Mouse (Mus musculus) intestine, postnatal 0 days (tissue): ENCODE data around the gene Ccdc171. TPM values are rescaled to one million over a fixed set of nuclear protein-coding genes. Genes with fewer than 3 reads are reported as not detected.

ENCODE experiments used
- ATAC-seq: fragments of 200-750 bp; cut with Nextera tagmentation; 2 replicates; pipeline ENCODE4 v1.8.0; 2017; ENCODE audit warnings: mild to moderate bottlenecking, moderate TSS enrichment, moderate library complexity
- H3K27ac ChIP-seq: fragments of 300-500 bp; sonication (generic); 2 replicates; pipeline ENCODE4 v1.5.1; 2014; ENCODE audit warnings: mild to moderate bottlenecking, low read depth, low read length, moderate library complexity
- H3K27me3 ChIP-seq: fragments of 300-500 bp; sonication (generic); replicated peaks from 2 replicates; pipeline ENCODE4 v1.6.1; 2014; ENCODE audit warnings: low read length, mixed read lengths; ENCODE audit not compliant: control insufficient read depth, insufficient read depth
- H3K36me3 ChIP-seq: fragments of 300-500 bp; sonication (generic); 2 replicates; pipeline ENCODE4 v1.6.1; 2014; ENCODE audit warnings: mild to moderate bottlenecking, moderate library complexity; ENCODE audit not compliant: control insufficient read depth, insufficient read depth
- H3K4me1 ChIP-seq: fragments of 300-500 bp; sonication (generic); replicated peaks from 2 replicates; pipeline ENCODE4 v1.6.1; 2014; ENCODE audit warnings: antibody characterized with exemption, low read length, mixed read lengths; ENCODE audit not compliant: control insufficient read depth, insufficient read depth
- H3K4me2 ChIP-seq: fragments of 300-500 bp; sonication (generic); replicated peaks from 2 replicates; pipeline ENCODE4 v1.6.1; 2014; ENCODE audit warnings: low read depth, mild to moderate bottlenecking, moderate library complexity
- H3K4me3 ChIP-seq: fragments of 300-500 bp; sonication (generic); 2 replicates; pipeline ENCODE4 v1.5.1; 2014; ENCODE audit warnings: low read depth, low read length
- H3K9ac ChIP-seq: fragments of 300-500 bp; sonication (generic); 2 replicates; pipeline ENCODE4 v1.6.1; 2014; ENCODE audit warnings: mild to moderate bottlenecking, low read depth, low read length
- H3K9me3 ChIP-seq: fragments of 300-500 bp; sonication (generic); 2 replicates; pipeline ENCODE4 v1.6.1; 2016; ENCODE audit warnings: mixed run types; ENCODE audit not compliant: control insufficient read depth
- CTCF ChIP-seq: sonication (generic); IDR thresholded peaks from 2 replicates; pipeline ENCODE4 v1.5.1; 2016; ENCODE audit warnings: low read depth, mild to moderate bottlenecking, control low read depth, antibody characterized with exemption, moderate library complexity
- WGBS: fragments of 180-500 bp; shearing (Covaris S2); extraction: QIAGEN DNeasy Blood & Tissue Kit; methylation state at CpG from one replicate; pipeline ENCODE4 v1.1.7; 2014; 5-methylcytosine and 5-hydroxymethylcytosine counted together
- polyA plus RNA-seq: library from polyadenylated mRNA; unstranded; fragments of >200 nt; fragmentation: Nextera tagmentation; extraction: Ambion mirVana; gene quantifications from 2 replicates; pipeline ENCODE4 v1.2.1, GENCODE M21; 2015

The Ccdc171 gene
- polyA plus RNA-seq, 1 experiment from 2014 or later, result 0.69 TPM

DNA sequence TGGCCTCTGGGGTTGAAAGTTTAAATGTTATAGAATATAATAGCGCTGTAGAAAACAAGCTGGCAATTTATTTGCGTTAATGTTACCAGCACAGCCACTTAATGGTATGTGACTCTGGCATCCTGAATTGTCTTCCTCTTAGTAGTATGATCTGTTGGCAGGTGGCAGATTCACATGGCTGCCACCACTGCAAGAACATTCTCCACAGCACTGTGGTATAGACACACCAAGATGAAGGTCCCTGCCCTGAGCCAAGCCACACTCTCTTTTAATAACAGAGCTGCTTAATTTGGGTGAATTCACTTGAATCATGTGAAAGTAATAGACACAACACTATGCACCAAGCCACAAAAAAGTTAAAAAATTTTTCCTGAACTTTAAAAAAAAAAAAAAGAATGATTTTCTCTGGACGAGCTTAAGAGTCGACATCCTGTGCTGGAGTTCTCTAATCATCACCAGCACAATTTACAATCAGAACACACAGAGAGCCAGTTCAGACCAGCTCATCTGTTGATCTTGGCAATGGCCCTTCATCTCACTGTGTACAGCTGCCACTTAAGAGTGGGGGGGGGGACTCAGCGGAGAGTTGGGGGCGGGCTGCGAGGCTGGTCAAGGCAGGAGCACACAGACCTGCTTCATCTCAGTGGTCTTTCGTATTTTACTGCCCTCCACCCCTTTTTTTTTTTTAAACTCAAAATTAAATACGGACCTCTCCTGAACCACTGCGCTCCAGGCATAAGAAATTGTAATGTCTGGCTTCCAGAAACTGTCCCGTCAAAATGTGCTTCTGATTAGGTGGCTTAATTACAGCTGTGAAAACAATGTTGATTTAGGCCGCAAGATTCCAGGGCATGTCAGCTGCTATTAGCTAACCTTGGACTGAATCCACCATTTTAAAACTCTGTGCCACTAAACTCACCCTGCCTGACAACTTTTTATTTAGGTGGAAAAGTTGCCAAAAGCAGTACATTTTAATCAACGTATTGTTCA, 305.8 kb downstream of the Ccdc171 start:
- H3K27ac ChIP-seq, result no peak overlapping the region
- no peaks in the 10 kb centered on the region for H3K27me3 ChIP-seq
- no peaks in the 10 kb centered on the region for H3K4me1 ChIP-seq
- WGBS, result 48% methylated on average over 13 of the region's 13 CpGs
- no peak for ATAC-seq
- no peak overlapping the region for H3K9ac ChIP-seq
- no peak for TF ChIP-seq CTCF
- H3K4me3 ChIP-seq, result no peak overlapping the region
- H3K4me2 ChIP-seq, result no peak overlapping the region
- H3K36me3 ChIP-seq, result no peaks in the 10 kb centered on the region
- no peaks in the 10 kb centered on the region for H3K9me3 ChIP-seq

DNA sequence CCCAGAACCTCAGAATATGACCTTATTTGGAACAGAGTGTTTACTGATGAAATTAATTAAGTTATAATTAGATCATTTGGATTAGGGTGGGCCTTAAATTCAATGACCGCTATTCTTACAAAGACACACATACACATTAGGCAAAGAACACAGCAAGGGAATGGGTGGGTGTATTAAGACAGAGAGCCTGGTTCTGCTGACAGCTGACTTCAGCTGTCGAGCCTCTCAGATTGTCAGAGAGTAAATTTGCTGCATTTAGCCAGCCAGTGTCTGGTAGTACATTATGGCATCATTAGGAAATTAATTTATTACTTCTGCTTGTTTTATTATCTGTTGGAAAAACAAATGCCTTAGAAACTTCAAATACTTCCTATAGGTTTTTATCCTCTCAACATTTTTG, 313.7 kb downstream of the Ccdc171 start:
- no peak overlapping the region for H3K4me2 ChIP-seq
- H3K9me3 ChIP-seq, result no peaks in the 10 kb centered on the region
- ATAC-seq, result no peak
- no peak overlapping the region for H3K4me3 ChIP-seq
- no peaks in the 10 kb centered on the region for H3K36me3 ChIP-seq
- H3K4me1 ChIP-seq, result no peaks in the 10 kb centered on the region
- no peak for TF ChIP-seq CTCF
- H3K27me3 ChIP-seq, result no peaks in the 10 kb centered on the region
- H3K27ac ChIP-seq, result no peak overlapping the region
- H3K9ac ChIP-seq, result no peak overlapping the region
- WGBS, result 54% methylated on average over 2 of the region's 2 CpGs

DNA sequence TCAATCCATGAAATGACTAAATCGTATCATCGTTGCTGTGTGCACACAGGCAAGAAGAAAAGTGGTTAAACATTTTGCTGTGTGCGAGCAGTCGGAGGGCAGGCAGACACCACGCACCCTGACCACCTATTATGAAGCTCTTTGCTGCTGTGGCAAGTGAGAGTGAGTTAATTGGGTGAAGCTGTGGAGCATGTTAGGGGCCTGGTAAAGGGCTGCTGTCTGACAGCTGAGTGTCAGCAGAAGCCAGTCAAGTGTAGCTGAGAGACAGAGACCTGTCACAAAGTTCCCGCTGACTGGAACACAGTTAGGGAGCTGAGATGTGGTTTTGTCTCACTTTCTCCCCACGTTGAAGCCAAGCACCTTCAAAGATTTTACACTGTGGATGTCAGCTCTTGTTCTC, 321.0 kb downstream of the Ccdc171 start:
- Histone ChIP-seq H3K27ac (no peak overlapping the region), H3K27me3 (no peaks in the 10 kb centered on the region), H3K9me3 (no peaks in the 10 kb centered on the region), H3K9ac (no peak overlapping the region), H3K4me1 (no peaks in the 10 kb centered on the region), H3K36me3 (no peaks in the 10 kb centered on the region), H3K4me2 (no peak overlapping the region), H3K4me3 (no peak overlapping the region)
- no peak for TF ChIP-seq CTCF
- 70% methylated on average over 7 of the region's 7 CpGs for WGBS
- no peak for ATAC-seq

DNA sequence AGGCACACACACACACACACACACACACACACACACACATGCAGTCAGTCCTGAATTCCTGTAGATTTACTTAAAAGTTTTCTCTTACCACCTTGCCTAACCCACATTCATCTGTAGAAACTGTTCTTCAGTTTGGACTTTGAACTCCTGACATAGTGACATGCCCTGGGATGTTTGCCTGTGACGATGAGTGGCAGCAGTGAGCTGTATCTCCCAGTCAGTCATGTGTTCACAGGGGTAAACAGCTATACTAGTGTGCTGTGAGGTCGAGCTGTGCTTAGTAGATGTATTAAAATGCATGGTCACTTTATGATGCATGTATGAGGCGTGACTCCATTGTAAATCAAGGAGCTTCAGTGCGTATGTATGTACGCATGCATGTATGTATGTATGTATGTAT, 328.5 kb downstream of the Ccdc171 start:
- Histone ChIP-seq H3K27ac (no peak overlapping the region), H3K4me2 (no peak overlapping the region), H3K27me3 (no peaks in the 10 kb centered on the region), H3K4me3 (no peak overlapping the region), H3K4me1 (no peaks in the 10 kb centered on the region), H3K36me3 (no peaks in the 10 kb centered on the region), H3K9me3 (no peaks in the 10 kb centered on the region), H3K9ac (no peak overlapping the region)
- peak; percentile 64 for ATAC-seq
- WGBS, result 68% methylated on average over 5 of the region's 5 CpGs
- peak; percentile 29 for TF ChIP-seq CTCF

DNA sequence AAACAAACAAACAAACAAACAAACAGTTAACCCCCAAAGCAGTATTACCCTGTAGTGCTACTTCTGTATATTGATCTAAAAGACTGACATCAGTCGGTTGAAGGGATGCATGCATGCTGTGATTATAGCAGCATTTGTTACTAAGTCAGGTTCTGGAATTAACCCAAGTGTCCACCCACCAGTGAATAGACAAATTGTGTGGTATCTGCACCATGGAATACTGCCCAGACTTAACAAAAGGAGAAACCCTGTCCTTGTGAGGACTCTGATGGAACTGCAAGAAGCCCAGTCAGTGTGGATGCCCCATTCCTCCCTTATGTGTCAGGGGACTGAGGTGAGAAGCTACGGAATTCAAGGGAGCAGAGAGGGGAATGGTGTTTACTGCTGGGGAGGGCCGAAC, 336.4 kb downstream of the Ccdc171 start:
- H3K4me3 ChIP-seq, result no peak overlapping the region
- H3K9ac ChIP-seq, result no peak overlapping the region
- no peaks in the 10 kb centered on the region for H3K4me1 ChIP-seq
- ATAC-seq, result no peak
- TF ChIP-seq CTCF, result no peak
- H3K9me3 ChIP-seq, result no peaks in the 10 kb centered on the region
- H3K36me3 ChIP-seq, result no peaks in the 10 kb centered on the region
- H3K4me2 ChIP-seq, result no peak overlapping the region
- no peaks in the 10 kb centered on the region for H3K27me3 ChIP-seq
- no peak overlapping the region for H3K27ac ChIP-seq
- WGBS, result 67% methylated on average over 3 of the region's 3 CpGs

DNA sequence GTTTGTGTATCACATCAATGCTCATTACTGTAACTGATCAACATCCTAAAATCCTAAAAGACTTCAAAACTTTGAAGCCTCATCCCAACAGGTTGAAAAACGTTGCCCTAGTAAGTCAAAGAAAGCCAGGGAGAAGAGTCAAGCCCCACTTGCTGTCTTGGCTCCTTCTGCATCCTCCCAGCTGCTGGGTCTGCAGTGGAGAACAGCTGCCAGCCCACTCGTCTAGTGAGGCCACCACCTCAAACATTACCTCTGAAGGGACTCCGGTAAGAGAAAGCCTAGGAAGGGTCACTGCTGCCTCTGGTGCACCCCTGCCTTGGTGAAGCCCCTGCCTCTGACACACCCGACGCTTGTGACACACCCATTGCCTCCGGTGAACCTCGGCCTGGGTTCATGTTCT, 336.9 kb downstream of the Ccdc171 start:
- no peak overlapping the region for H3K4me2 ChIP-seq
- H3K4me1 ChIP-seq, result no peaks in the 10 kb centered on the region
- H3K9me3 ChIP-seq, result no peaks in the 10 kb centered on the region
- 70% methylated on average over 7 of the region's 7 CpGs for WGBS
- no peaks in the 10 kb centered on the region for H3K36me3 ChIP-seq
- no peak for ATAC-seq
- no peak overlapping the region for H3K4me3 ChIP-seq
- no peaks in the 10 kb centered on the region for H3K27me3 ChIP-seq
- no peak for TF ChIP-seq CTCF
- H3K27ac ChIP-seq, result no peak overlapping the region
- H3K9ac ChIP-seq, result no peak overlapping the region
